Mouse (Mus musculus) hindbrain, embryonic 14.5 days (tissue): ENCODE measurements at regions not wholly inside any gene's neighbourhood (a gene's known extent, or its start where the extent isn't known, plus 50 kb on each side); places are given as distances from the start of the nearest gene placed in this dataset.

ENCODE experiments used
- ATAC-seq: fragments of 200-750 bp; cut with Nextera tagmentation; 2 replicates; pipeline ENCODE4 v1.8.0; 2017; ENCODE audit warnings: moderate number of reproducible peaks, mild to moderate bottlenecking, moderate TSS enrichment, moderate library complexity; ENCODE audit not compliant: low FRiP score
- DNase-seq: peaks from one replicate; pipeline ENCODE4 v3.0.0-alpha.2; 2015; ENCODE audit warnings: low spot score
- H3K27ac ChIP-seq: fragments of 300-500 bp; sonication (generic); 2 replicates; pipeline ENCODE4 v1.5.1; 2014; ENCODE audit warnings: mild to moderate bottlenecking, moderate library complexity
- H3K27me3 ChIP-seq: fragments of 300-500 bp; sonication (generic); 2 replicates; pipeline ENCODE4 v1.6.1; 2014; ENCODE audit warnings: mild to moderate bottlenecking, low read length, mixed read lengths; ENCODE audit not compliant: control insufficient read depth, insufficient read depth
- H3K36me3 ChIP-seq: fragments of 300-500 bp; sonication (generic); replicated peaks from 2 replicates; pipeline ENCODE4 v1.6.1; 2014; ENCODE audit not compliant: control insufficient read depth, insufficient read depth
- H3K4me1 ChIP-seq: fragments of 300-500 bp; sonication (generic); replicated peaks from 2 replicates; pipeline ENCODE4 v1.6.1; 2014; ENCODE audit warnings: antibody characterized with exemption, low read length, mixed read lengths; ENCODE audit not compliant: control insufficient read depth, insufficient read depth
- H3K4me2 ChIP-seq: fragments of 300-500 bp; sonication (generic); replicated peaks from 2 replicates; pipeline ENCODE4 v1.6.1; 2014; ENCODE audit warnings: mild to moderate bottlenecking, moderate library complexity
- H3K4me3 ChIP-seq: fragments of 300-500 bp; sonication (generic); replicated peaks from 2 replicates; pipeline ENCODE4 v1.5.1; 2014; ENCODE audit warnings: mild to moderate bottlenecking, low read length
- H3K9ac ChIP-seq: fragments of 300-500 bp; sonication (generic); 2 replicates; pipeline ENCODE4 v1.6.1; 2014
- H3K9me3 ChIP-seq: fragments of 300-500 bp; sonication (generic); 2 replicates; pipeline ENCODE4 v1.6.1; 2016; ENCODE audit warnings: low read length; ENCODE audit not compliant: control insufficient read depth
- WGBS: fragments of 180-500 bp; shearing (Covaris S2); extraction: QIAGEN DNeasy Blood & Tissue Kit; methylation state at CpG from one replicate; pipeline ENCODE4 v1.1.7; 2014; 5-methylcytosine and 5-hydroxymethylcytosine counted together

- no peak overlapping the region for H3K9ac ChIP-seq
- H3K27ac ChIP-seq, result no peak overlapping the region
- WGBS, result 94% methylated on average over 5 of the region's 5 CpGs
- H3K4me3 ChIP-seq, result no peak overlapping the region
- H3K27me3 ChIP-seq, result no peaks in the 10 kb centered on the region
- no peaks in the 10 kb centered on the region for H3K9me3 ChIP-seq
- DNase-seq (no peak), ATAC-seq (no peak)
- no peaks in the 10 kb centered on the region for H3K36me3 ChIP-seq
- no peaks in the 10 kb centered on the region for H3K4me1 ChIP-seq
- no peak overlapping the region for H3K4me2 ChIP-seq
These were observed 308.6 kb upstream of the Pitx2 start for GRCm38 (mm10) chr3:128891078-128891477.

- WGBS, result 98% methylated on average over 3 of the region's 3 CpGs
- Histone ChIP-seq H3K9me3 (no peaks in the 10 kb centered on the region), H3K4me3 (no peak overlapping the region), H3K27ac (no peak overlapping the region), H3K27me3 (no peaks in the 10 kb centered on the region), H3K36me3 (no peaks in the 10 kb centered on the region), H3K4me1 (no peaks in the 10 kb centered on the region), H3K9ac (no peak overlapping the region), H3K4me2 (no peak overlapping the region)
- ATAC-seq, result no peak
- no peak for DNase-seq
These were observed 303.1 kb upstream of the Pitx2 start for GRCm38 (mm10) chr3:128896628-128897027.

- Histone ChIP-seq H3K27ac (no peak overlapping the region), H3K9me3 (no peaks in the 10 kb centered on the region), H3K4me1 (no peaks in the 10 kb centered on the region), H3K36me3 (no peaks in the 10 kb centered on the region), H3K4me2 (no peak overlapping the region), H3K9ac (no peak overlapping the region), H3K4me3 (no peak overlapping the region), H3K27me3 (no peaks in the 10 kb centered on the region)
- 76% methylated on average over 4 of the region's 4 CpGs for WGBS
- ATAC-seq, result no peak
- DNase-seq, result no peak
These were observed 288.6 kb upstream of the Pitx2 start for GRCm38 (mm10) chr3:128911122-128911521.

GRCm38 (mm10) chr3:128921428-128921827 lies 278.2 kb upstream of the Pitx2 start:
- H3K36me3 ChIP-seq, result no peaks in the 10 kb centered on the region
- ATAC-seq, result no peak
- H3K27me3 ChIP-seq, result no peaks in the 10 kb centered on the region
- H3K4me2 ChIP-seq, result no peak overlapping the region
- H3K4me3 ChIP-seq, result no peak overlapping the region
- no peak overlapping the region for H3K9ac ChIP-seq
- H3K27ac ChIP-seq, result no peak overlapping the region
- no peaks in the 10 kb centered on the region for H3K4me1 ChIP-seq
- no peak for DNase-seq
- H3K9me3 ChIP-seq, result no peaks in the 10 kb centered on the region

GRCm38 (mm10) chr3:128922150-128922549 lies 277.5 kb upstream of the Pitx2 start:
- Histone ChIP-seq H3K27ac (no peak overlapping the region), H3K4me3 (no peak overlapping the region), H3K36me3 (no peaks in the 10 kb centered on the region), H3K9ac (no peak overlapping the region), H3K4me2 (no peak overlapping the region), H3K27me3 (no peaks in the 10 kb centered on the region), H3K4me1 (no peaks in the 10 kb centered on the region), H3K9me3 (no peaks in the 10 kb centered on the region)
- DNase-seq (no peak), ATAC-seq (no peak)
- WGBS, result 86% methylated on average over 4 of the region's 4 CpGs

GRCm38 (mm10) chr3:128938536-128938935 lies 261.1 kb upstream of the Pitx2 start:
- 74% methylated on average over 5 of the region's 5 CpGs for WGBS
- no peak overlapping the region for H3K27ac ChIP-seq
- no peaks in the 10 kb centered on the region for H3K4me1 ChIP-seq
- H3K4me2 ChIP-seq, result no peak overlapping the region
- ATAC-seq (no peak), DNase-seq (no peak)
- H3K36me3 ChIP-seq, result no peaks in the 10 kb centered on the region
- no peak overlapping the region for H3K4me3 ChIP-seq
- H3K27me3 ChIP-seq, result no peaks in the 10 kb centered on the region
- no peak overlapping the region for H3K9ac ChIP-seq
- H3K9me3 ChIP-seq, result no peaks in the 10 kb centered on the region

GRCm38 (mm10) chr3:128941156-128941555 lies 258.5 kb upstream of the Pitx2 start:
- Histone ChIP-seq H3K27ac (no peak overlapping the region), H3K36me3 (no peaks in the 10 kb centered on the region), H3K9ac (no peak overlapping the region), H3K4me3 (no peak overlapping the region), H3K27me3 (no peaks in the 10 kb centered on the region), H3K9me3 (no peaks in the 10 kb centered on the region), H3K4me2 (no peak overlapping the region), H3K4me1 (no peaks in the 10 kb centered on the region)
- DNase-seq (no peak), ATAC-seq (no peak)
- 76% methylated on average over 2 of the region's 2 CpGs for WGBS

GRCm38 (mm10) chr3:128944631-128945030 lies 255.0 kb upstream of the Pitx2 start:
- 78% methylated on average over 6 of the region's 6 CpGs for WGBS
- Histone ChIP-seq H3K4me2 (no peak overlapping the region), H3K9me3 (no peaks in the 10 kb centered on the region), H3K27ac (no peak overlapping the region), H3K9ac (no peak overlapping the region), H3K4me3 (no peak overlapping the region), H3K36me3 (no peaks in the 10 kb centered on the region), H3K4me1 (no peaks in the 10 kb centered on the region), H3K27me3 (no peaks in the 10 kb centered on the region)
- no peak for ATAC-seq
- no peak for DNase-seq

- no peak overlapping the region for H3K4me2 ChIP-seq
- H3K27ac ChIP-seq, result no peak overlapping the region
- H3K4me3 ChIP-seq, result no peak overlapping the region
- H3K4me1 ChIP-seq, result no peaks in the 10 kb centered on the region
- no peaks in the 10 kb centered on the region for H3K9me3 ChIP-seq
- no peak overlapping the region for H3K9ac ChIP-seq
- WGBS, result 95% methylated on average over 8 of the region's 8 CpGs
- H3K36me3 ChIP-seq, result no peaks in the 10 kb centered on the region
- H3K27me3 ChIP-seq, result no peaks in the 10 kb centered on the region
- DNase-seq, result no peak
- no peak for ATAC-seq
These were observed 244.8 kb upstream of the Pitx2 start for GRCm38 (mm10) chr3:128954886-128955285.

- DNase-seq (no peak), ATAC-seq (no peak)
- no peaks in the 10 kb centered on the region for H3K27me3 ChIP-seq
- no peak overlapping the region for H3K4me3 ChIP-seq
- WGBS, result 84% methylated on average over 5 of the region's 5 CpGs
- no peak overlapping the region for H3K27ac ChIP-seq
- H3K9ac ChIP-seq, result no peak overlapping the region
- no peak overlapping the region for H3K4me2 ChIP-seq
- H3K9me3 ChIP-seq, result no peaks in the 10 kb centered on the region
- no peaks in the 10 kb centered on the region for H3K36me3 ChIP-seq
- no peaks in the 10 kb centered on the region for H3K4me1 ChIP-seq
These were observed 222.9 kb upstream of the Pitx2 start for GRCm38 (mm10) chr3:128976752-128977151.
